Comparison of ENCODE assay signal across 15 mouse cellular contexts in genomic region chr11:97246510-97247159, GRCm38 (mm10). TPM values are rescaled to one million over a fixed set of nuclear protein-coding genes. Genes with fewer than 3 reads are reported as not detected.
DNase-seq lines count a peak whose midpoint lies in the region; ATAC-seq lines count a peak whose summit lies in the region.
"Had no signal": no experiment of that assay in that cellular context is flagged by ENCODE, and none has a peak within 500 bp of the region (broad histone marks: within the 10 kb centered on the region; RNA-seq: fewer than 3 reads in every experiment).

No protein-coding gene starts in this region.

- H3K36me3 ChIP-seq in heart, embryonic 12.5 days = peaks cover 43% of the 10 kb centered on the region
- peaks cover 34% of the 10 kb centered on the region for H3K36me3 ChIP-seq in stomach, embryonic 14.5 days (ENCODE audit: control insufficient read depth, insufficient read depth, low read length)

- no peaks in the 10 kb centered on the region for H3K9me3 ChIP-seq in heart, embryonic 12.5 days (replicated peaks)
- no peaks in the 10 kb centered on the region for H3K9me3 ChIP-seq in stomach, embryonic 14.5 days (ENCODE audit: control insufficient read depth, low read depth, low read length)
- H3K9me3 ChIP-seq: midbrain, embryonic 13.5 days had no signal

- H3K27ac ChIP-seq in heart, embryonic 12.5 days (ENCODE audit: poor library complexity, severe bottlenecking) = 0 out of 2 replicates have a peak overlapping the region, but pooled peaks have one; percentile 0
- no peak overlapping the region for H3K27ac ChIP-seq in stomach, embryonic 14.5 days (ENCODE audit: low read length)
- H3K27ac ChIP-seq: layer of hippocampus, adult 2 months; midbrain, embryonic 13.5 days had no signal

- no peak overlapping the region for H3K4me3 ChIP-seq in heart, embryonic 12.5 days
- no peak overlapping the region for H3K4me3 ChIP-seq in stomach, embryonic 14.5 days (ENCODE audit: low read depth, low read length)
- H3K4me3 ChIP-seq: layer of hippocampus, adult 2 months; midbrain, embryonic 13.5 days had no signal

- H3K9ac ChIP-seq in heart, embryonic 12.5 days = no peak overlapping the region
- H3K9ac ChIP-seq in stomach, embryonic 14.5 days (replicated peaks; ENCODE audit: low read depth, low read length) = no peak overlapping the region
- H3K9ac ChIP-seq: midbrain, embryonic 13.5 days had no signal

- no peaks in the 10 kb centered on the region for H3K27me3 ChIP-seq in heart, embryonic 12.5 days (replicated peaks)
- H3K27me3 ChIP-seq in stomach, embryonic 14.5 days (ENCODE audit: control insufficient read depth, insufficient read depth, low read length) = no peaks in the 10 kb centered on the region
- H3K27me3 ChIP-seq: midbrain, embryonic 13.5 days had no signal

- H3K4me1 ChIP-seq in heart, embryonic 12.5 days (replicated peaks) = peaks cover 7% of the 10 kb centered on the region; the same call in 1 of the 2 replicates
- H3K4me1 ChIP-seq in stomach, embryonic 14.5 days (ENCODE audit: control insufficient read depth, insufficient read depth, low read length) = no peaks in the 10 kb centered on the region
- H3K4me1 ChIP-seq: midbrain, embryonic 13.5 days had no signal

- ATAC-seq in heart, embryonic 12.5 days (ENCODE audit: insufficient number of reproducible peaks, low FRiP score) = no peak
- ATAC-seq in stomach, embryonic 14.5 days (ENCODE audit: insufficient number of reproducible peaks, insufficient read depth, low FRiP score, low read depth) = 0 out of 2 replicates have a peak, but pooled peaks have one; percentile 49
- ATAC-seq: forebrain, embryonic 14.5 days; midbrain, embryonic 13.5 days had no signal

- no peak overlapping the region for H3K4me2 ChIP-seq in heart, embryonic 12.5 days
- H3K4me2 ChIP-seq in stomach, embryonic 14.5 days (replicated peaks; ENCODE audit: low read depth, low read length) = no peak overlapping the region
- H3K4me2 ChIP-seq: midbrain, embryonic 13.5 days had no signal

- no peak for DNase-seq in heart, adult 18-20 months
- DNase-seq in adrenal gland, postnatal 25 days = peak; percentile 12
- DNase-seq in liver = peak; percentile 64
- no peak for DNase-seq in gastrocnemius, postnatal 4 days (ENCODE audit: low spot score in 2 of 2)
- no peak for DNase-seq in lung, postnatal 25 days (ENCODE audit: low spot score)
- no peak for DNase-seq in frontal cortex, postnatal 36 days (ENCODE audit: low spot score in 2 of 2)
- DNase-seq: cerebellum, adult 9-10 months; gastrocnemius, postnatal 10 days; right cerebral cortex, postnatal 25 days; thymus, adult 18-20 months had no signal

- WGBS in heart, embryonic 12.5 days = 61% methylated on average over 10 of the region's 10 CpGs
- WGBS in stomach, embryonic 14.5 days = 81% methylated on average over 10 of the region's 10 CpGs

RNA-seq across cellular contexts. Expression of gene Npepps, which starts 33.8 kb away (rescaled TPM):
- polyA plus RNA-seq in heart, embryonic 12.5 days (2016; fragmentation: Nextera tagmentation; extraction: Ambion mirVana) = 87.8 and 95.3 TPM in 2 replicates
- total RNA-seq in heart, adult 18-20 months (2021) = 10 to 100 TPM; 75.9 to 77.7 TPM
- 109 and 110 TPM in 2 replicates for total RNA-seq in adrenal gland, postnatal 25 days (2021)
- polyA plus RNA-seq in stomach, embryonic 14.5 days (2014; fragmentation: Nextera tagmentation; extraction: Ambion mirVana) = 90.7 and 101 TPM in 2 replicates
- 10 to 100 TPM; 75.8 to 80.0 TPM for total RNA-seq in gastrocnemius, postnatal 4 days (2021)

RNA-seq across cellular contexts. Expression of gene Kpnb1, which starts 59.0 kb away (rescaled TPM):
- 41.7 and 45.4 TPM in 2 replicates for polyA plus RNA-seq in heart, embryonic 12.5 days (2016; fragmentation: Nextera tagmentation; extraction: Ambion mirVana)
- total RNA-seq in heart, adult 18-20 months (2021) = 10 to 100 TPM; 80.8 to 82.9 TPM
- total RNA-seq in adrenal gland, postnatal 25 days (2021) = 116 and 120 TPM in 2 replicates
- 65.1 and 67.7 TPM in 2 replicates for polyA plus RNA-seq in stomach, embryonic 14.5 days (2014; fragmentation: Nextera tagmentation; extraction: Ambion mirVana)
- 100 to 1,000 TPM; 117 to 121 TPM for total RNA-seq in gastrocnemius, postnatal 4 days (2021)

Comparison
In these comparisons a context has a peak if more than half of its experiments do, and no peak if none do; other contexts are left out.
1. DNase-seq: peak in adrenal gland, postnatal 25 days (single experiment) and liver (single experiment); none in heart, adult 18-20 months (0 of 2), gastrocnemius, postnatal 4 days (0 of 2), lung, postnatal 25 days (single experiment) and frontal cortex, postnatal 36 days (0 of 2).